9 mouse cellular contexts compared by ENCODE assay signal in the genomic region with DNA sequence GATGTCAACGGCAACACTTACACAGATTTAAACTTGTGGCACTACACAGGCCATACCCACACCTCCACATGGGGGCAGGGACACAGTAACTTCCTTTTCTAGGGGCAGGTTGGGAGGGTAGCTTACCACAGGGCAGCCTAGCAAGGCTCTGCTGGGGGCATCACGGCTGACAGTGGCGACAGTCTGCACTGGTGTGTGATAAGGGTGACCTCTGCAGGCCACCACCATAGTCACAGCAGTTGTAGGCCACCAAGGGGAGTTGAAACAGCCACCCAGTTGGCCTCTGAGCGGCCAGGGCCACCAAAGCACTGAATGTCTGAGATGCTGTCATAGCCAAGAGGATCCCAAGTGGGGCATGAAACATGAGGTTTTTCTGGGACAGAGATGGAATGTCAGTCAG. TPM values are rescaled to one million over a fixed set of nuclear protein-coding genes. Genes with fewer than 3 reads are reported as not detected.
DNase-seq lines count a peak whose midpoint lies in the region; ATAC-seq and TF ChIP-seq lines count a peak whose summit lies in the region.
"Had no signal": no experiment of that assay in that cellular context is flagged by ENCODE, and none has a peak within 500 bp of the region (broad histone marks: within the 10 kb centered on the region; RNA-seq: fewer than 3 reads in every experiment).

No protein-coding gene starts in this region.

- peaks cover 6% of the 10 kb centered on the region for H3K4me1 ChIP-seq in forebrain, embryonic 13.5 days
- peaks cover 4% of the 10 kb centered on the region; the same call in 1 of the 2 replicates for H3K4me1 ChIP-seq in kidney, embryonic 16.5 days (ENCODE audit: insufficient read depth, low read length)
- H3K4me1 ChIP-seq in stomach, postnatal 0 days (replicated peaks; ENCODE audit: control insufficient read depth, insufficient read depth): no peaks in the 10 kb centered on the region

- no peak overlapping the region for H3K4me2 ChIP-seq in forebrain, embryonic 13.5 days
- no peak overlapping the region for H3K4me2 ChIP-seq in kidney, embryonic 16.5 days (replicated peaks; ENCODE audit: low read depth, low read length)
- no peak overlapping the region for H3K4me2 ChIP-seq in stomach, postnatal 0 days (replicated peaks; ENCODE audit: low read depth)
- H3K4me2 ChIP-seq: stomach, embryonic 15.5 days had no signal

- H3K36me3 ChIP-seq in forebrain, embryonic 13.5 days (ENCODE audit: poor library complexity, severe bottlenecking): no peaks in the 10 kb centered on the region
- H3K36me3 ChIP-seq in kidney, embryonic 16.5 days (ENCODE audit: insufficient read depth, low read length): no peaks in the 10 kb centered on the region
- H3K36me3 ChIP-seq in stomach, postnatal 0 days (ENCODE audit: control insufficient read depth, insufficient read depth, low read length): no peaks in the 10 kb centered on the region
- H3K36me3 ChIP-seq: stomach, embryonic 15.5 days had no signal

- peak; percentile 19 for DNase-seq in right cerebral cortex, postnatal 4 days
- DNase-seq in right cerebral cortex, postnatal 36 days (ENCODE audit: low spot score in 2 of 2): no peak
- DNase-seq in adrenal gland, postnatal 36 days: peak; percentile 52 to 71
- DNase-seq in stomach, postnatal 0 days (ENCODE audit: low spot score): peak; percentile 35

- WGBS in forebrain, embryonic 13.5 days: 20% methylated on average over 4 of the region's 4 CpGs
- WGBS in kidney, embryonic 16.5 days: 15% methylated on average over 4 of the region's 4 CpGs
- WGBS in stomach, postnatal 0 days: 18% methylated on average over 4 of the region's 4 CpGs

- H3K4me3 ChIP-seq in forebrain, embryonic 13.5 days: no peak overlapping the region
- no peak overlapping the region for H3K4me3 ChIP-seq in kidney, embryonic 16.5 days (ENCODE audit: low read length)
- H3K4me3 ChIP-seq in stomach, postnatal 0 days (ENCODE audit: low read depth, low read length): no peak overlapping the region
- H3K4me3 ChIP-seq: stomach, embryonic 15.5 days had no signal

- H3K9me3 ChIP-seq in forebrain, embryonic 13.5 days (replicated peaks): no peaks in the 10 kb centered on the region
- H3K9me3 ChIP-seq in kidney, embryonic 16.5 days (ENCODE audit: low read length): no peaks in the 10 kb centered on the region
- H3K9me3 ChIP-seq in stomach, postnatal 0 days (ENCODE audit: control insufficient read depth, low read length): no peaks in the 10 kb centered on the region
- H3K9me3 ChIP-seq: stomach, embryonic 15.5 days had no signal

- no peak overlapping the region for H3K27ac ChIP-seq in forebrain, embryonic 13.5 days
- no peak overlapping the region for H3K27ac ChIP-seq in kidney, embryonic 16.5 days (ENCODE audit: low read length)
- H3K27ac ChIP-seq in stomach, postnatal 0 days (replicated peaks): no peak overlapping the region
- H3K27ac ChIP-seq: stomach, embryonic 15.5 days had no signal

- peak; percentile 58; the same call in 1 of the 2 replicates for ATAC-seq in forebrain, embryonic 13.5 days
- ATAC-seq in kidney, embryonic 16.5 days (ENCODE audit: low FRiP score, low TSS enrichment): peak; percentile 49
- ATAC-seq in megakaryocyte-erythroid progenitor cell, adult 5-6 weeks (replicated peaks; ENCODE audit: low FRiP score, low TSS enrichment, poor library complexity, severe bottlenecking): peak; percentile 81
- ATAC-seq in stomach, postnatal 0 days (ENCODE audit: low FRiP score, low TSS enrichment): peak; percentile 53

- H3K9ac ChIP-seq in forebrain, embryonic 13.5 days: no peak overlapping the region
- no peak overlapping the region for H3K9ac ChIP-seq in kidney, embryonic 16.5 days (replicated peaks; ENCODE audit: low read length)
- no peak overlapping the region for H3K9ac ChIP-seq in stomach, postnatal 0 days (ENCODE audit: low read length)
- H3K9ac ChIP-seq: stomach, embryonic 15.5 days had no signal

- H3K27me3 ChIP-seq in forebrain, embryonic 13.5 days: no peaks in the 10 kb centered on the region
- H3K27me3 ChIP-seq in kidney, embryonic 16.5 days (ENCODE audit: insufficient read depth, low read length): no peaks in the 10 kb centered on the region
- no peaks in the 10 kb centered on the region for H3K27me3 ChIP-seq in stomach, postnatal 0 days (ENCODE audit: control insufficient read depth, insufficient read depth, low read length)
- H3K27me3 ChIP-seq: stomach, embryonic 15.5 days had no signal

- TF ChIP-seq CTCF in stomach, postnatal 0 days (IDR thresholded peaks at IDR 0.05; ENCODE audit: low read depth): peak; percentile 73

- no peak for TF ChIP-seq EP300 in stomach, postnatal 0 days (optimal IDR thresholded peaks at IDR 0.05)

RNA-seq across cellular contexts. Expression of gene Egfl7, which starts 13.6 kb away (rescaled TPM):
- 100 to 1,000 TPM in 1 of 2 experiments, 10 to 100 TPM in 1; 86.2 to 127 TPM for total RNA-seq in adrenal gland, postnatal 36 days (2021)
- polyA plus RNA-seq in forebrain, embryonic 13.5 days (2015; fragmentation: Nextera tagmentation; extraction: Ambion mirVana): 50.2 and 55.8 TPM in 2 replicates
- polyA plus RNA-seq in kidney, embryonic 16.5 days (2015; fragmentation: Nextera tagmentation; extraction: Ambion mirVana): 257 and 266 TPM in 2 replicates
- total RNA-seq in megakaryocyte-erythroid progenitor cell, adult 5-6 weeks (2014; fragmentation: Nextera tagmentation): 88.4 and 89.4 TPM in 2 replicates
- 31.8 and 63.1 TPM in 2 replicates for total RNA-seq in megakaryocyte-erythroid progenitor cell, adult 5-6 weeks (2017)
- 49.7 and 54.3 TPM in 2 replicates for polyA plus RNA-seq in stomach, postnatal 0 days (2015; fragmentation: Nextera tagmentation; extraction: Ambion mirVana)

RNA-seq across cellular contexts. Expression of gene Gm20532, which starts 20.2 kb away (rescaled TPM):
- not detected for total RNA-seq in adrenal gland, postnatal 36 days (2021)
- polyA plus RNA-seq in forebrain, embryonic 13.5 days (2015; fragmentation: Nextera tagmentation; extraction: Ambion mirVana): not detected in 2 replicates
- not detected in 2 replicates for polyA plus RNA-seq in kidney, embryonic 16.5 days (2015; fragmentation: Nextera tagmentation; extraction: Ambion mirVana)
- not detected in 2 replicates for total RNA-seq in megakaryocyte-erythroid progenitor cell, adult 5-6 weeks (2014; fragmentation: Nextera tagmentation)
- total RNA-seq in megakaryocyte-erythroid progenitor cell, adult 5-6 weeks (2017): not detected in 2 replicates
- 0.18 TPM in 1 of 2 replicates, not detected in the other for polyA plus RNA-seq in stomach, postnatal 0 days (2015; fragmentation: Nextera tagmentation; extraction: Ambion mirVana)
- polyA plus RNA-seq: heart, embryonic 14.5 days; stomach, embryonic 15.5 days had no signal

RNA-seq across cellular contexts. Expression of gene Agpat2, which starts 38.0 kb away (rescaled TPM):
- 100 to 1,000 TPM; 301 to 364 TPM for total RNA-seq in adrenal gland, postnatal 36 days (2021)
- 2.5 and 3.6 TPM in 2 replicates for polyA plus RNA-seq in forebrain, embryonic 13.5 days (2015; fragmentation: Nextera tagmentation; extraction: Ambion mirVana)
- polyA plus RNA-seq in kidney, embryonic 16.5 days (2015; fragmentation: Nextera tagmentation; extraction: Ambion mirVana): 53.0 and 57.0 TPM in 2 replicates
- total RNA-seq in megakaryocyte-erythroid progenitor cell, adult 5-6 weeks (2014; fragmentation: Nextera tagmentation): 14.8 and 15.2 TPM in 2 replicates
- total RNA-seq in megakaryocyte-erythroid progenitor cell, adult 5-6 weeks (2017): 9.9 and 11.8 TPM in 2 replicates
- polyA plus RNA-seq in stomach, postnatal 0 days (2015; fragmentation: Nextera tagmentation; extraction: Ambion mirVana): 109 and 120 TPM in 2 replicates

RNA-seq across cellular contexts. Expression of gene Notch1, which starts 49.8 kb away (rescaled TPM):
- total RNA-seq in adrenal gland, postnatal 36 days (2021): 10 to 100 TPM; 17.5 to 25.5 TPM
- 28.1 and 32.8 TPM in 2 replicates for polyA plus RNA-seq in forebrain, embryonic 13.5 days (2015; fragmentation: Nextera tagmentation; extraction: Ambion mirVana)
- polyA plus RNA-seq in kidney, embryonic 16.5 days (2015; fragmentation: Nextera tagmentation; extraction: Ambion mirVana): 23.7 and 27.0 TPM in 2 replicates
- 2.6 and 3.1 TPM in 2 replicates for total RNA-seq in megakaryocyte-erythroid progenitor cell, adult 5-6 weeks (2014; fragmentation: Nextera tagmentation)
- total RNA-seq in megakaryocyte-erythroid progenitor cell, adult 5-6 weeks (2017): 0.56 and 0.61 TPM in 2 replicates
- 4.8 and 5.6 TPM in 2 replicates for polyA plus RNA-seq in stomach, postnatal 0 days (2015; fragmentation: Nextera tagmentation; extraction: Ambion mirVana)

Comparison
In these comparisons a context has a peak if more than half of its experiments do, and no peak if none do; other contexts are left out.
1. DNase-seq: peak in right cerebral cortex, postnatal 4 days (single experiment), adrenal gland, postnatal 36 days (2 of 2) and stomach, postnatal 0 days (single experiment); none in right cerebral cortex, postnatal 36 days (0 of 2).
2. RNA of gene Agpat2, which starts 38.0 kb away (polyA plus RNA-seq): 109 to 120 TPM in stomach, postnatal 0 days and 53.0 to 57.0 TPM in kidney, embryonic 16.5 days; 2.5 to 3.6 TPM in forebrain, embryonic 13.5 days; every median in the first group is over 10 times any median in the second.
3. Peak in every context shown above with its lines, with median percentiles within 50 percentile points of each other: ATAC-seq.